Mouse (Mus musculus): Measurements from ENCODE around the gene Lor. TPM values are rescaled to one million over a fixed set of nuclear protein-coding genes. Genes with fewer than 3 reads are reported as not detected.

Lor gene
- total and polyA plus RNA-seq, 3 experiments = not detected

Other genes with a start within 250 kb of the Lor start
- gene Pglyrp3, start 68.6 kb downstream of the Lor start, total RNA-seq (2012; rRNA removed) = not detected in 2 replicates
- not detected for gene Pglyrp3, start 68.6 kb downstream of the Lor start, polyA plus RNA-seq (2012; ENCODE audit: insufficient read depth in 1 of 2, insufficient read length in 2 of 2, low read depth in 1 of 2, low replicate concordance in 2 of 2, missing spikeins in 1 of 2)
- gene Prr9, start 40.8 kb upstream of the Lor start, total RNA-seq (2012; rRNA removed) = not detected in 2 replicates
- gene Prr9, start 40.8 kb upstream of the Lor start, polyA plus RNA-seq (2012; ENCODE audit: insufficient read depth in 1 of 2, insufficient read length in 2 of 2, low read depth in 1 of 2, low replicate concordance in 2 of 2, missing spikeins in 1 of 2) = not detected
- gene Lelp1, start 59.6 kb upstream of the Lor start, total RNA-seq (2012; rRNA removed) = not detected in 2 replicates
- not detected for gene Lelp1, start 59.6 kb upstream of the Lor start, polyA plus RNA-seq (2012; ENCODE audit: insufficient read depth in 1 of 2, insufficient read length in 2 of 2, low read depth in 1 of 2, low replicate concordance in 2 of 2, missing spikeins in 1 of 2)
- not detected in 2 replicates for gene Sprr2a1, start 132.7 kb upstream of the Lor start, total RNA-seq (2012; rRNA removed)
- not detected for gene Sprr2a1, start 132.7 kb upstream of the Lor start, polyA plus RNA-seq (2012; ENCODE audit: insufficient read depth in 1 of 2, insufficient read length in 2 of 2, low read depth in 1 of 2, low replicate concordance in 2 of 2, missing spikeins in 1 of 2)
- 0.04 TPM in 1 of 2 replicates, not detected in the other for gene Sprr2a2, start 132.8 kb upstream of the Lor start, total RNA-seq (2012; rRNA removed)
- not detected for gene Sprr2a2, start 132.8 kb upstream of the Lor start, polyA plus RNA-seq (2012; ENCODE audit: insufficient read depth in 1 of 2, insufficient read length in 2 of 2, low read depth in 1 of 2, low replicate concordance in 2 of 2, missing spikeins in 1 of 2)
- gene Sprr2a3, start 202.3 kb upstream of the Lor start, total RNA-seq (2012; rRNA removed) = not detected in 2 replicates
- not detected for gene Sprr2a3, start 202.3 kb upstream of the Lor start, polyA plus RNA-seq (2012; ENCODE audit: insufficient read depth in 1 of 2, insufficient read length in 2 of 2, low read depth in 1 of 2, low replicate concordance in 2 of 2, missing spikeins in 1 of 2)
- not detected in 2 replicates for gene Sprr2b, start 233.5 kb upstream of the Lor start, total RNA-seq (2012; rRNA removed)
- gene Sprr2b, start 233.5 kb upstream of the Lor start, polyA plus RNA-seq (2012; ENCODE audit: insufficient read depth in 1 of 2, insufficient read length in 2 of 2, low read depth in 1 of 2, low replicate concordance in 2 of 2, missing spikeins in 1 of 2) = not detected